Mouse (Mus musculus) lung, adult 2 months (tissue): ENCODE measurements at regions not wholly inside any gene's neighbourhood (a gene's known extent, or its start where the extent isn't known, plus 50 kb on each side); places are given as distances from the start of the nearest gene placed in this dataset.

Experiments
- CTCF ChIP-seq: fragments of 200-500 bp; IDR thresholded peaks from 2 replicates; pipeline ENCODE4 v1.5.1; 2011; ENCODE audit warnings: mild to moderate bottlenecking, low read length, control low read depth; ENCODE audit not compliant: insufficient read depth
- POLR2A ChIP-seq: fragments of 200-500 bp; IDR thresholded peaks from 2 replicates; pipeline ENCODE4 v1.6.1; 2011; ENCODE audit warnings: low read depth, mild to moderate bottlenecking, control low read depth, low read length, borderline replicate concordance; ENCODE audit errors: extremely low read depth

DNA sequence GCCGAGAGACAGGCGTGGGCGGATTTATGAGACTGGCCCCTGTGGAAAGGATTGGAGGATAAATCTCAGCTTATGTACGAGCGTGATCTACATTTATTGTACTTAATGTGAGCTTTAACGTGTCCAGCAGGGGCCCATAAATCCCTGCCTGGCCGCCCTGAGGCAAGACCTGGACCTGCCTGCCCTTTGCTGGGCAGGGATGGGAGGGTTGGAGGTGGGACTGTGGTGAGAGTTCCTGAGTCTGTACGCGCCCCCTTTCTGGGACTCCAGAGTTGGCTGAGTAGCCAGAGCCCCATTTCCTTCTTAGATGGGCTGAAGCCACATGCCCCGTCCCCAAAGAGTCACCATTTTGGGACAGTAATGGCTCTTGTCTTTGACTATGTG, 69.7 kb upstream of the Zbtb40 start:
- TF ChIP-seq POLR2A (no peak), CTCF (no peak)
